Mouse (Mus musculus) embryonic facial prominence, embryonic 13.5 days (tissue): ENCODE results near the gene Fam192a. TPM values are rescaled to one million over a fixed set of nuclear protein-coding genes. Genes with fewer than 3 reads are reported as not detected.
A peak's percentile ranks its signal among the peaks of the same experiment; 100 is the strongest.

Source experiments
- ATAC-seq: fragments of 200-750 bp; cut with Nextera tagmentation; 2 replicates; pipeline ENCODE4 v1.8.0; 2017; ENCODE audit warnings: low read depth; ENCODE audit not compliant: insufficient number of reproducible peaks, insufficient read depth, low FRiP score, low TSS enrichment
- H3K27ac ChIP-seq: fragments of 300-500 bp; sonication (generic); 2 replicates; pipeline ENCODE4 v1.5.1; 2015; ENCODE audit warnings: moderate library complexity, mild to moderate bottlenecking, inconsistent platforms
- H3K27me3 ChIP-seq: fragments of 300-500 bp; sonication (generic); 2 replicates; pipeline ENCODE4 v1.6.1; 2015; ENCODE audit warnings: mild to moderate bottlenecking, inconsistent platforms
- H3K36me3 ChIP-seq: fragments of 300-500 bp; sonication (generic); 2 replicates; pipeline ENCODE4 v1.6.1; 2015; ENCODE audit warnings: mild to moderate bottlenecking, inconsistent platforms
- H3K4me1 ChIP-seq: fragments of 300-500 bp; sonication (generic); 2 replicates; pipeline ENCODE4 v1.6.1; 2015; ENCODE audit warnings: inconsistent platforms
- H3K4me2 ChIP-seq: fragments of 300-500 bp; sonication (generic); 2 replicates; pipeline ENCODE4 v1.6.1; 2015; ENCODE audit warnings: moderate library complexity, mild to moderate bottlenecking, inconsistent platforms
- H3K4me3 ChIP-seq: fragments of 300-500 bp; sonication (generic); 2 replicates; pipeline ENCODE4 v1.5.1; 2015; ENCODE audit warnings: mild to moderate bottlenecking, inconsistent platforms
- H3K9ac ChIP-seq: fragments of 300-500 bp; sonication (generic); 2 replicates; pipeline ENCODE4 v1.6.1; 2015; ENCODE audit warnings: mild to moderate bottlenecking, inconsistent platforms
- H3K9me3 ChIP-seq: fragments of 300-500 bp; sonication (generic); 2 replicates; pipeline ENCODE4 v1.6.1; 2016; ENCODE audit warnings: inconsistent platforms
- WGBS: fragments of 180-500 bp; shearing (Covaris S2); methylation state at CpG from one replicate; pipeline ENCODE4 v1.1.7; 2015; ENCODE audit warnings: mixed read lengths; 5-methylcytosine and 5-hydroxymethylcytosine counted together
- polyA plus RNA-seq: library from polyadenylated mRNA; unstranded; fragments of >200 nt; fragmentation: Nextera tagmentation; extraction: Ambion mirVana; gene quantifications from 2 replicates; pipeline ENCODE4 v1.2.1, GENCODE M21; 2015

Fam192a gene
- polyA plus RNA-seq, 1 experiment from 2014 or later: 77.1 TPM

DNA sequence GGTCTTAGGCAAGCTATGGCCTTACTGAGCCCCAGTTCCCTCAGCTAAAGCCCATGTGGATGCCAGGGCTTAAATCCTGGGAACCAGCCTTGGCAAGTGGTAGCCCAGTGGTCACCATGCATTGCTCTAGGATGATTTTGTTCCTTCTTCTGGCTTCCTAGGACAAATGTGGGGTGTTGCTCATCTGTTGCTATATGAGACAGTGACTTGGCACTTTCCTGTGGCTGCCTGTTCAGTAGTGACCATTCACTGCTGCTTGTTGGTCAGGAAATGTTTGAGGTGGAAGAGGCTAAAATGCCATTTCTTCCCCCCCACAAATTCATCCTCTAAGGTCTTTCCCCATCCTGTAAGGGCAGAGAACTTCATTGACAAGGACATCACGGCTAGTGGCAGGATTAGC, 32.4 kb downstream of the Fam192a start:
- Histone ChIP-seq H3K9me3 (no peaks in the 10 kb centered on the region), H3K4me2 (no peak overlapping the region), H3K4me3 (no peak overlapping the region), H3K27ac (no peak overlapping the region), H3K4me1 (peaks cover 14% of the 10 kb centered on the region), H3K27me3 (no peaks in the 10 kb centered on the region), H3K9ac (no peak overlapping the region), H3K36me3 (peaks cover 25% of the 10 kb centered on the region)
- no peak for ATAC-seq
- WGBS: 65% methylated on average over 1 of the region's 1 CpGs

DNA sequence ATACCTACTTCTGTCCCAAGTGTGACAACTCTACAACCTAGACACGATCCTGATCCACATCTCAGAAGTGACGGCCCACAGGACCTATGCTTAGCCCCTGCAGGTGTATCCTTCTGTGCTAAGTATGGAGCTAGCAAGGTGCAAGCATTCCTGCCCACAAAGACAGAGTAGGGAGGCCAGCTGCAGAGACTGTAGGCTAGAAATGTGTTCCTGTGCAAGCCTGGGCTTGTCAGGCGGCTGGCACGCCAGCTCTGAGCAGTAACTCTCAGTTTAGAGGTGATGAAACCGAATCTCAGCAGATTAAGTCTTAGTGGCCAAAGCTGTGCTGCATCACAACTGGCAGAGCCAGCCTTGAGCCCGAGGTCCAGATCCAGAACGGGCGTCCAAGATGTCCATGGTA, 33.7 kb downstream of the Fam192a start:
- Histone ChIP-seq H3K4me1 (peaks cover 14% of the 10 kb centered on the region), H3K4me3 (no peak overlapping the region), H3K27me3 (no peaks in the 10 kb centered on the region), H3K27ac (no peak overlapping the region), H3K4me2 (no peak overlapping the region), H3K36me3 (peaks cover 12% of the 10 kb centered on the region), H3K9ac (no peak overlapping the region), H3K9me3 (no peaks in the 10 kb centered on the region)
- 82% methylated on average over 8 of the region's 8 CpGs for whole genome bisulfite sequencing
- ATAC-seq: no peak

DNA sequence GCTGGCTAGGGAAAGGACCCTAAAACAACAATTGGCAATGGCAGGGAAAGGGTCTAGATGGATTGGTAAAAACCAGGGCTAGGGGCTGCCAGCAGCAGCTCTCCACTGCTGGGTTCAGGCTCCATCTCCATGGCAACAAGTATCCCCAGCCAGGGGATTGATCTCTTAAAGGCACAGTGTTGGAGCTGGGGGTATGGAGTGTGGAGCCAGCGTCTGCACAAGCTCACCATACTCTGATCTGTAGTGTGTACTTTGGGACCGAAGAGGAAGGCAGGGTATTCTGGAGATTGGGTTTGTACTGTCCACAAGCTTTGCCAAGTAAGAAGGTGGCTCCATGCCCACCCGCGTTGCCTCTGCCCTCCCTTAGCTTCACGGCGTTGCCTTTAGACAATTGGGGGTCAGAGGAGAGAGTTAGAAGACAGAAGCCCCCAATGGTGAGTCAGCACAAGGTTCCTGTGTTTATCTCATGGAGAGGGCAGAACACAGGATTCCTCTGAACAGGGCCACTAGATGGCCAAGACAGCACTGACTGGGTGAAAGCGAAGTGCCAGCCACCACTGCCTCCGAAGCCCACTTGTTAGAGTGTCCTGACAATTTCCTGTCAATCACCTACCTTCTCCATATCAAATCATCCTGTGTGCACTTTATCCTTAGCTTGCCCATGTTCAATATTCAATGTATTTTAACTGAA, 34.5 kb downstream of the Fam192a start:
- H3K27ac ChIP-seq: no peak overlapping the region
- H3K4me1 ChIP-seq: peaks cover 14% of the 10 kb centered on the region
- H3K4me3 ChIP-seq: no peak overlapping the region
- no peak for ATAC-seq
- 73% methylated on average over 8 of the region's 8 CpGs for whole genome bisulfite sequencing
- H3K36me3 ChIP-seq: 0 out of 2 replicates have a peak, but pooled peaks cover 6% of the 10 kb centered on the region
- H3K9me3 ChIP-seq: no peaks in the 10 kb centered on the region
- no peak overlapping the region for H3K9ac ChIP-seq
- no peak overlapping the region for H3K4me2 ChIP-seq
- H3K27me3 ChIP-seq: no peaks in the 10 kb centered on the region

DNA sequence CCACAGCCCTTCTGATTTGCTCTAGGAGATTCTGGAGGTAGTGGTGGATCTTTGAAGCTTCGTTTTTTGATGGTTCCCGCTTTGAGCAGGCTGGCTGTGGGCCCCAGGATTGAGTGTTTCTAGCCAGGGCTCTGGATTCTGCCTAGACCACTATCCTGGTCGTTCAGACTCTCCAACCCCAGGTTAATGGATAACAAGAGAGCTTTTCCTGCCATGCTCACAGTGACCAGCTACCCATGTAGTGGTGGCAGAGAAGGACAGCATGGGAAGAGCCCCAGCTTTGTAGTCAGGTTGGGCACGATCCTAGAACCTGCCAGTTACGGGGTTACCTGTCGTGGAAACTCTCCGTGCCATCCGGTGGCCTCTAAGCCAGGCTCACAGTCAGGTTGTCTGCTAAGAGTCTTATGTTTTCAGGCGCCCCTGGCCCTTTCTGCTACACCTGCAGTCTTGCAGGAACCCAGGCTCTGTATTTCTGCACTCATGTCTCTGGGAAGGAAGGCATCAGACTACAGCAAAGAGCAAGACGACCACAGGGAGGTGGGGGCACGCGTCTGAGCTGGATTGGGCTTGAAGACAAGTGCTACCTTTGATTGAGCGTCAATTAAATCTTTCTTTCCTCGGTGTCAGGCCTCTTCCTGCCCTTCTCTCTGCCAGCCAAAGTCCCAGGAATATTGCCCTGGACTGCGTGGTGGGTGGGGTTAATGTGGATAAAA, 35.2 kb downstream of the Fam192a start:
- H3K9me3 ChIP-seq: no peaks in the 10 kb centered on the region
- peaks cover 14% of the 10 kb centered on the region for H3K4me1 ChIP-seq
- no peak overlapping the region for H3K27ac ChIP-seq
- no peaks in the 10 kb centered on the region for H3K36me3 ChIP-seq
- H3K27me3 ChIP-seq: no peaks in the 10 kb centered on the region
- ATAC-seq: no peak
- no peak overlapping the region for H3K9ac ChIP-seq
- H3K4me3 ChIP-seq: no peak overlapping the region
- H3K4me2 ChIP-seq: no peak overlapping the region
- WGBS: 61% methylated on average over 15 of the region's 15 CpGs

DNA sequence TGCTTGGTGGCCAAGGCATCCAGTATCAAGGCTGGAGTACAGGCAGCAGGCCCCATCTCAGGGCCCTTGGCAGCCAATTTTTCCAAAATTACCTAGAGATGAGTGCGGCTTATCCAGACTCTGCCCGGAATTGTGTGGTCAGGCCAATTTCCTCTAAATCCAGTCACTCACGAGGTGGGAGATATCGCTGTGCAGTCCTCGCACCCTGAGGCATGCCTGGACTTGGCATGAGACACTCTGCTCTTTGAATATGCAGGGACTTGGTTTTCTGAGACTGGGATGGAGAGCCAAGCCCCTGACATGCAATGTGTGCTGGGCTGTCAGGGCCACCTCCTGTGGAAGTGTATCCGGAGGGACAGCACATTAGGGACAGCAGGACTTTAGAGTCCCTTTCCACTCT, 35.8 kb downstream of the Fam192a start:
- H3K9ac ChIP-seq: no peak overlapping the region
- H3K36me3 ChIP-seq: no peaks in the 10 kb centered on the region
- no peak overlapping the region for H3K4me2 ChIP-seq
- WGBS: 57% methylated on average over 6 of the region's 6 CpGs
- no peaks in the 10 kb centered on the region for H3K27me3 ChIP-seq
- no peak for ATAC-seq
- peaks cover 14% of the 10 kb centered on the region for H3K4me1 ChIP-seq
- H3K4me3 ChIP-seq: no peak overlapping the region
- no peak overlapping the region for H3K27ac ChIP-seq
- no peaks in the 10 kb centered on the region for H3K9me3 ChIP-seq

DNA sequence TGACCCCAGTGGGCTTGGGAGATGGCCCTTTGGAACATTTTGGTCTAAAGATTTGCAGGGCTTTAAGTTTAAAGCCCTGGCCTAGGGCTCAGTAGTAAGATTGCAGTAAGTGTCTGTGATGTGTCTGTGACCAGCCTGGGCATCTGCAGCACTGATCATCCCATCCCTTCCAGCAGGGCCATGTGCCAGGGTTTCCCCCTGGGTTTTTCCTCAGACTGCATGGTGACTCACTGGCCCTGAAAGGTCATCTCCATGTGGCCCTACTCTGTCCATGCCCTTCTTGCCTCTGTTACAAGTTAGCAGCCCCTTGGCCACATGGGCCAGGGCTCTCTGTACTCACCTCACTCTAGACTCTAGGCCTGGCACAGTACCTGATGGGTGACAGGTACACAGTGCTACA, 37.4 kb downstream of the Fam192a start:
- Histone ChIP-seq H3K27me3 (no peaks in the 10 kb centered on the region), H3K9me3 (no peaks in the 10 kb centered on the region), H3K9ac (no peak overlapping the region), H3K4me1 (peaks cover 14% of the 10 kb centered on the region), H3K4me3 (no peak overlapping the region), H3K27ac (no peak overlapping the region), H3K4me2 (no peak overlapping the region), H3K36me3 (no peaks in the 10 kb centered on the region)
- no peak for ATAC-seq

GRCm38 (mm10) chr8:94561256-94561655, 40.5 kb downstream of the Fam192a start:
- ATAC-seq: no peak

DNA sequence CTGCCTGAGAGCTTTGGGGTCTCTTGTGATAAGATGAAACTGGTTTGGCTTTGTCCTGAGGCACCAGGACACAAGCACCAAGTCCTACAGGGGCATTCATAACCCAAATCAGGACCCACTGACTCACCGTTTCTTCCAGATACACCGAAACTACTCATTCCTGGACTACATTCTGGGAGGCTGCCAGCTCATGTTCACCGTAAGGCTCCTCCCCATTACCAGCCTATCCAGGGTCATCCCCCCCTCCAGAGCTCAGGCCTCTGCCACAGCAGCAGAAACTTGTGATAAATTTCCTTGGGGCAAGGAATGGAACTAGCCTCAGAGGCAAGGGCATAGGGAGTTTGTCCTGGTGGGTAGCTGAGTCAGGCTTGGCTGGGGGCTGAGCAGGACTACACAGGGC, 44.5 kb downstream of the Fam192a start:
- Histone ChIP-seq H3K9ac (no peak overlapping the region), H3K4me3 (no peak overlapping the region), H3K27ac (no peak overlapping the region), H3K4me1 (peaks cover 4% of the 10 kb centered on the region; the same call in 1 of the 2 replicates), H3K4me2 (no peak overlapping the region), H3K9me3 (no peaks in the 10 kb centered on the region), H3K27me3 (no peaks in the 10 kb centered on the region), H3K36me3 (no peaks in the 10 kb centered on the region)
- ATAC-seq: no peak
- 50% methylated on average over 3 of the region's 3 CpGs for WGBS

More at GRCm38 (mm10) chr8:94561256-94561655, 40.5 kb downstream of the Fam192a start:
- Histone ChIP-seq H3K27me3 (no peaks in the 10 kb centered on the region), H3K4me2 (no peak overlapping the region), H3K27ac (no peak overlapping the region), H3K9me3 (no peaks in the 10 kb centered on the region), H3K36me3 (no peaks in the 10 kb centered on the region), H3K4me1 (peaks cover 7% of the 10 kb centered on the region; the same call in 1 of the 2 replicates), H3K9ac (no peak overlapping the region), H3K4me3 (no peak overlapping the region)
- WGBS: 63% methylated on average over 5 of the region's 5 CpGs

DNA sequence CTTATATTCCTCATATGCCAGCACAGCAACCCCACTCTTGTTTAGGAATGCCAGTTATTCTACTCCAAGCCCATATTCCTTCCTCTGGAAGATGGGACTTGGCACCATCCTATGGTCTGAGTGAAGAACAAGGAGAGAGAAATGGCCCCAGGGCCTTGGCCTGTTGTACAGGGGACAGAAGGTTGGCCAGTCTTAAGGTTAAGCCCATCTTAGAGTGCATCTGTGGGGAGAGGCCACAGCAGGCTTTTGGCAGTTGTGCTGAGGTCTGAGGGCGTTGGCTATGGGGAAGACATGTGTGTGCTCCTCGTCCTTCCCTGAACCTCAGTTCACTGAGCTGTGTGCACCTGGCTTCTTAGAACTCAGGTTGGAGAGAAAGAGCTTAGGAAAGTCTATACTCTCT, 49.1 kb downstream of the Fam192a start:
- H3K4me3 ChIP-seq: no peak overlapping the region
- no peak overlapping the region for H3K27ac ChIP-seq
- 86% methylated on average over 2 of the region's 2 CpGs for WGBS
- H3K9me3 ChIP-seq: no peaks in the 10 kb centered on the region
- H3K4me2 ChIP-seq: no peak overlapping the region
- H3K4me1 ChIP-seq: peaks cover 9% of the 10 kb centered on the region
- no peak overlapping the region for H3K9ac ChIP-seq
- H3K27me3 ChIP-seq: no peaks in the 10 kb centered on the region
- no peak for ATAC-seq
- no peaks in the 10 kb centered on the region for H3K36me3 ChIP-seq

DNA sequence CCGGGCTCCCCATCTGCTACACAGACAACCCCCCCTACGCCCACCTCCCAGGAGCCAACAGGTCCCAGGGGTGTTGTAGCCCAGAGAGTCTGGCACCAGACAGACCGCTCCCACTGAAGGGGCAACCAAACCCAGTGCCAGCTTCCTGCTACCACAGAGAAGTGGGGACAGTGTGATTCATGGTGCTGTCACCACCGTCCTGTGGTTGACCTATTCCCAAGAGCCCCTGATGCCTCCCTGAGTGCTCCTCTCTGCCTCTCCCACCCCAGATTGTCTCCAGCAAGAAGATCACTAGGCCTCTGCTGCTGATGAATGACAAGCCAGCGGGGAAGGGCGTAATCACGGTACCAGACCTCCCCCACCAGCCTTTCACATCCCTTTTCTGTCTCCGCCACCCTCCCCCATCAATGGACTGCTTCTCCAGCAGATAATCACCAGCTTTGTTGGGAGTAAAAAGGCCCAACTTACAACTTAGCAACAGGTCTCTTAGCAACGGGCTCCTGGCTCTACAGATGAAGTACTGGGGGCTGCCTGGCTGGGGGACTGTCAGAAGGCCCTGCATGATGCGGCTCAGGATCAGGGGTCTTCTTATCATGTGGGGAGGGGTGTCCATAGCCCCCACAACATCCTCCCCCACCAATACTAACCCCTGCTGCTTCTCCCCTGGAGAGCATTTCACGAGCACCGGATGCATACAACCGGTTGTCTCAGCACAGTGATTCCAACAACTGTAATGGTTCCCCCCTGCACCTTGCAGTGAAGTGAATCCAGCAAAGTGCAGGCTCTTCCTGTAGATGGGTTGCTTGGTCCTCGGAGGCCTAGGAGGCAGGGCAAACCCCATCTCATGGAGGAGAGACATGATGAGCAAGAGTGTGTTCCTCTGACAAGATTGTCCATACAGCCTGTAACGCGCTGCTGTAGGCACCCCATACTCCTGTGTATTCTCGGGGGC, 50.0 kb downstream of the Fam192a start:
- H3K9me3 ChIP-seq: no peaks in the 10 kb centered on the region
- H3K4me1 ChIP-seq: peaks cover 5% of the 10 kb centered on the region; the same call in 1 of the 2 replicates
- WGBS: 46% methylated on average over 17 of the region's 17 CpGs
- H3K36me3 ChIP-seq: no peaks in the 10 kb centered on the region
- no peaks in the 10 kb centered on the region for H3K27me3 ChIP-seq
- no peak overlapping the region for H3K27ac ChIP-seq
- ATAC-seq: no peak
- peak overlapping the region; percentile 21; the same call in 1 of the 2 replicates for H3K9ac ChIP-seq
- H3K4me3 ChIP-seq: no peak overlapping the region
- H3K4me2 ChIP-seq: no peak overlapping the region

DNA sequence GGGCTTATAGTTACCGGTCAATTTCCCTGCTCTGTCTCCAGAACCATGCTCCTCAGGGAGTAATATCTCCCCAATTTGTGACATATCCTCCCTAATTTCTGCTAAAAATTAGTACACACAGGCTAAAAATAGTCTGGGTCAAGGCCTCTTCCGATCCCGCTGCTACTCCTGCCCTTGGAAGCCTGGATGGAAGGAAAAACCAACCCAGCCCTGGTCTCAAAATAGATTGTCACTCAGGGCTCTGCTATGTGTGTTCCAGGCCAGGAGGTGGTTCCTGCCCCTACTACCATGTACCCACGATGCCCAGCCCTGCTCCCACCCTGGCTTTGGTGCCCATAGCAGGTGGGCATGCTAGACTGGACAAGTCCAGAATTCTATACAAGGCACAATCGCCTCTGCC, 51.8 kb downstream of the Fam192a start:
- 81% methylated on average over 5 of the region's 5 CpGs for WGBS
- Histone ChIP-seq H3K9ac (no peak overlapping the region), H3K27ac (no peak overlapping the region), H3K27me3 (no peaks in the 10 kb centered on the region), H3K4me2 (no peak overlapping the region), H3K4me1 (peaks cover 5% of the 10 kb centered on the region; the same call in 1 of the 2 replicates), H3K9me3 (no peaks in the 10 kb centered on the region), H3K36me3 (no peaks in the 10 kb centered on the region), H3K4me3 (no peak overlapping the region)
- no peak for ATAC-seq
